Mouse (Mus musculus): ENCODE data around the gene Mrpl54. TPM values are rescaled to one million over a fixed set of nuclear protein-coding genes. Genes with fewer than 3 reads are reported as not detected.

The Mrpl54 gene
- total RNA-seq (2021) (100 to 1,000 TPM; 123 to 131 TPM), polyA plus RNA-seq (2012; rRNA removed) (193 and 221 TPM in 2 replicates)
- long read RNA-seq, transcript Mrpl54-201 (3 exons, 604 nt), result major isoform, 78 of 84 reads
- long read RNA-seq, partial matches to known transcripts, result 4 of 84 reads
- long read RNA-seq, other reads (novel, unspliced or antisense), result 1 of 84 reads

DNA sequence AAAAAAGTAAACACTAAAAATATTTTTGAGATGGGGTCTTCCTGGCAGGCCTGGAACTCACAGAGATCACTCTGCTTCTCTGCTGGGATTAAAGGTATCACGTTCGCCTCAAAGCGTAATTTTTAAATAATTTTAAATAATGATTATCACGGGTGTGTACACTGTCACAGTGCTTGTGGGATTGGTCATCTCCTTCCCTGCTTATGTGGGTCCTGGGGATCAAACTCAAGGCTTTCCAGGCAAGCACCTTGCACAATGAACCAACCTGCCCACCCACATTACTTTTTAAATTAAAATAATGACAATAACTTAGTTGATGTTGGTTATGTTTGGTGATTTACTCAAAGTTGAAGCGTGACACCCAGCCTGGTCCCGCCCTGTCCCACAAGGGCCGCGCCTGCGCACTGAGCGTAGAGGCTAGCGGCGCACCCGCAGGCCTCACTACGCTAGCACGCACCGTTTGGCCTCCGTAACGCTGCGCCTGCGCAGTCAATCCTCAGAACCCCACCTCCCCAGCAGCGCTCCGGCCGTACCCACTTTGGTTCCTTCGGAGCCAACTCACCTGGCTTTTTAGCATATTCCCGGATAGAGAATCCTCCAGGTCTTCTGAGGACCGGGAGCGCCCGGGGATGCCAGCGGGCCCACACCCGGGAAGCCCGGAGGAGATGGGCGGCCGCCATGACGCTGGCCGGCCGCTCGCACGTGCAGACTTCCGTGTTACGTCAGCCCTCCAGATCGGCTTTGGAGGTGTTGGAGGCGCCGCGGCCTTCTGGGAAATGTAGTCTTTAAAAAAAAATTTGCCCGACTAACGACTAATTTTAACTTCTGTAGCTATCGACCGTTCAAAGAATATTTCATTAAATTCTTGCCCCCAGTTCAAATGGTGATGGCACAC lies at the start of gene Mrpl54, which contains the start of gene Apba3:
Gene Mrpl54, minus strand, starts transcription at position 724 of the 895 bp plus-strand sequence.
Gene Apba3, plus strand, starts transcription at position 750 of the 895 bp plus-strand sequence.
- DNase-seq, result peak; percentile 97

DNA sequence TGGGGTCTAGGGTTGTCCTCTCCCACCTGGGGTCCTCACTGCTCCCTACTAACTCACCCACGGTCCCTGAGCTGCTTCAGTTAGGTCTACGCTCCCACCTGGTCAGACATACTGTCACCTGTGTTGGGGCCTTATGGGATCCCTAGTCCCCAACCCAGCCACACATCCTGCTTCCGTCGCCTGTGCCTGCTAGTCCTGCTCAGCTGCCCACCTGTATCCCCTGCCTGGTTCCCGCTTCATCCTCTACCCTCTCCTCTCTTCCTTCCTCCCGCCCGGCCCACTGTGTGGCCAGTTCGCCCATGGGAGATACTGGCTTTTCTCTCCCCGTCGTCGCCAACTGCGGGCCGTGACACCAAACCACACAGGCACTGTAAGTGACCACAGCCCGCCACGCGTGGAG lies 48.9 kb upstream of the Mrpl54 start:
- peak; percentile 10 for DNase-seq

DNA sequence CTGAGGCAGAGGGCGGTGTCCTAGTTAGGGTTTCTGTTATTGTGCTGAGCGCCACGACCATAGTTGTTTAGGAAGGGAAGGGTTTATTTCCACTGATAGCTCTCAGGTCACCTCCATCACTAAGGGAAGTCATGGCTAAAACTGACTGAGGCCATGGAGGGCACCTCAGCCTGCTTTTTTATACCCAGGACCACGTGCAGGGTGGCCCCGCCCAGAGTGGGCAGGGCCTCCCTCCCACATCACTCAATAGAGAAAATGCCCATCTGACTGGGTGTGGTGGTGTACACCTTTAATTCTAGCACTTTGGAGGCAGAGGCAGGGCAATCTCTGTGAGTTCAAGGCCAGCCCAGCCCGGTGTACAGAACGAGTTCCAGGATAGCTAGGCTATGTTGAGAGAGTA lies 47.5 kb upstream of the Mrpl54 start:
- no peak for DNase-seq

DNA sequence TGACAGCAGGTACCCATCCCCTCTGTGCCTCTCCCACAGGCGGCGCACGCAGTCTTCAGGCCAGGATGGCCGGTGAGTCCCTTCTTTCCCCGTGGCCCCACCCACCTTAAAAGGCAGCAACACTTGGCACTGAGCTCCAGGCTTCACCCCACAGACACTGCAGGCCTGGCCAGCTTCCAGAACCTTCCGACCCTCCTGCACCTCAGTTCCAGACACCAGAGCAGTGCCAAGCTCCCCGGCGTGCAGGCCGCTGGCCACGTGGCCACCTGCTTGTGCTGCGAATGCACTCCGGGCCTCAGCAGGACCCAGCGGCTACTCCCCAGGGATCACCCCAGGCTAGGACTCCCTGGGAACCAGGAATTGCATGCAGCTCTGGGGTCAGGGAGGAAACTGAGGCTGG lies 46.8 kb upstream of the Mrpl54 start:
- DNase-seq, result no peak

DNA sequence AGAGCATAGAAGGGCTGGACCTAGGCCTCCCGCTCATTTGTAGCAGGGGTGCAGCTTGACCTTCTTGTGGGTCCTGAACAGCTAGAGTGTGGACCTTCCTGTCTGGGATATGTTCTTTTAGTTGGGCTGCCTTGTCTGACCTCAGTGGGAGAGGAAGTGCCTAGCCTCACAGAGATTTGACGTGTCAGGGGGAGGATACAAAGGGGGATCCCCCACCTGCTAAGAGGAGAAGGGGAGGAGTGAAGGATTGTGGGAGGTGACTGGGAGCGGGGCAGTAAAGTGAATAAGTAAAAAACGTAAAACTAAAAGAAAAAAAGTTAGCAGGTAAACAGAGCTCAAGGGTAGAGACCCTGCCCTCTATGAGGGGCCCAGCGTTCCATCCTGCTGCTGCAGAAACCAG lies 42.8 kb upstream of the Mrpl54 start:
- DNase-seq, result no peak

DNA sequence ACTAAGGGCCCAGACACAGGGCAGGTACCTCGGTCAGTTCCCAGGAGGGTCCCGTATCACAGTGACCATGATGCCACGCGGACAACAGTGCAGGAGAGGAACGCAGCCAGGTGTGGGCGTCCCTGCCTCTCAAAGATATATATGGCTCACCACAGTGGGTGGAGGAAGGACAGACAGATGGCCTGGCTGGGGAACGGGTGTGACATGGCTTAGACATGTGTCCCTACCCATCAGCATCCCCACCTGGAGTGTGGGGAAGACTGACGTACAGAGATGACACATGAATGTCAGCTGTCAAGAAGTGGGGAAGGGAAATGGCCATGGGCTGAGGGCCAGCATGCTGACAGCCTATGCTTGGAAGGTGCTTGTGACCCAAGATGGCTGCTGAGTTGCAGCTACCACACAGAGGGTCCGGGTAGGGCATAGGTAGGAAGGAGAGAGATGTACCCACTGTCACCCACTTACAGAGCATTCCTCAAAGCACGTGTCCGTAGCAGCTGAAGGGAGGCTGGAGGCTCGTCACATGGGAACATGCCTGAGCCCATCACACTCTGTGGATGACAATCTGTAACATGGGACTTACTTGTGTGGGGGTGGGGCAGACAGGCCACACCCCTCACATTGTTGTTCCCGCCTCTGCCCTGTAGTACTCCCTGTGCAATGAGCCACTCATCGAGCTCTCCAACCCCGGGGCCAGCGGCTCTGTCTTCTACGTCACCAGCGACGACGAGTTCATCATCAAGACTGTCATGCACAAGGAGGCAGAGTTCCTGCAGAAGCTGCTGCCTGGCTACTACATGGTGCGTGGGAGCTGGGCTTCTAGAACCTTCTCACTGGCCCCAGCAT lies 40.3 kb upstream of the Mrpl54 start:
- no peak for DNase-seq

DNA sequence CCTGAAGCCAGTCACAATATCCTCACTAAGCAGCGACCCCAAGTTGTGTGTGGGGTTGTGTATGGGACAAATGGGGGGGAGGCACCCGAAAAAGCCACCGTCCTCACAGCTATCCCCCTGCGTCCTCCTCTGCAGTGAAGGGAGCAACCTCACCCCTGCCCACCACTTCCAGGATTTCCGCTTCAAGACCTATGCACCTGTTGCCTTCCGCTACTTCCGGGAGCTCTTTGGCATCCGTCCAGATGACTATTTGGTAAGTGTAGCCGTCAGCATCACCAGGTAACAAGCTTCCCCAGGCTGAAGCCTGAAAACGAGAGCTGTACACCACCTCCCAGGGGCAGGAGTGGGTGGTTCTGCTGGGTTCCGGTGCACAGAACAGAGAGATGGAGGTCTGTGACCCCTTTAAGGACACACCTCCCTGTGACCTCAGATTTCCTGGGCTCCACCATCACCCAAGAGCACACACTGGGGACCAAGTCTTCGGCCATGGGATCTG lies 39.5 kb upstream of the Mrpl54 start:
- no peak for DNase-seq

DNA sequence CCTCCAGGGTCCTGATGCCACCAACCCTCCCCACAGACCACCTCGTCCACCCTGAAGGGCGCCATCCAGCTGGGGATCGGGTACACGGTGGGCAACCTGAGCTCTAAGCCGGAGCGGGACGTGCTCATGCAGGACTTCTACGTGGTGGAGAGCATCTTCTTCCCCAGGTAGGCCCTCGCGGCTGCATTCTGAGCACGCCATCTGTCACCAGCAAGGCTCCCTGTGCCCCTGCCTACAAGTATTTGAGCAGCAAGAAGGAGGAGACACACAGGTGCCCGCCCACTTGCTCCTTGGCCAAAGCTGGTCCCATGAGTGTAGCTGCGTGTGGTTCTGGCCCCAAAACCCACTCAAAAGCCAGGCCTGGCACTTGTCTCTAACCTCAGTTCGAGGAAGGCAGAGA lies 38.9 kb upstream of the Mrpl54 start:
- DNase-seq, result no peak

DNA sequence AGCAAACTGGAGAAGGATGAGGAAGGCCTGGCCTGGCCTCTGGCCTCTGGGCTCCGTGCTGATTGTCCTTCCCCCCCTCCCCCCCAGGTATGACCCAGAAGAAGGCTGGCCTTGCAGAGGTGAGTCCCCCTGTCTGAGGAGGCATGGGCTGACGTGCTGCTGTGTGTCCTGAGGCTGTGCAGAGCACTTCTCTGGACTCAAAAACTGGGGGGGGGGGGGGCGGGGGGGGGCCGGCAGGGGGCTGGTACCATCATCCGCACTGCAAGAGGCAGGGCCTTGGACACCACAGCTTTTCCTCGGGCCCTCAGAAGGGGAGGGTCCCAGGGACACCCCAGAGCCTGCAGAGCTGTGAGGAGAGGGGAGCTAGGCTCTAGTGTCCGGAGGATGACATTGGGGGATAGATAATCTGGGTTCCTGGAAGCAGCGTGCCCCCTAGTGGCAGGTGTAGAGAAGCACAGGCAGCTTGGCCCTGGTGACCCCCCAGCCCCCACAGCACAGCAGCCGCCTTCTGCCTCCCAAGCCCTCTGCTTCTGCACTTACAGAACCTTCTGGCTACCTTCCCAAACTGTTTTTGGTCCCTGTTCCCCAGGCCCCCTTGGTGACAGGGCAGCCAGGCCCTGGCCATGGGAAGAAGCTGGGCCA lies 38.0 kb upstream of the Mrpl54 start:
- peak; percentile 43 for DNase-seq

DNA sequence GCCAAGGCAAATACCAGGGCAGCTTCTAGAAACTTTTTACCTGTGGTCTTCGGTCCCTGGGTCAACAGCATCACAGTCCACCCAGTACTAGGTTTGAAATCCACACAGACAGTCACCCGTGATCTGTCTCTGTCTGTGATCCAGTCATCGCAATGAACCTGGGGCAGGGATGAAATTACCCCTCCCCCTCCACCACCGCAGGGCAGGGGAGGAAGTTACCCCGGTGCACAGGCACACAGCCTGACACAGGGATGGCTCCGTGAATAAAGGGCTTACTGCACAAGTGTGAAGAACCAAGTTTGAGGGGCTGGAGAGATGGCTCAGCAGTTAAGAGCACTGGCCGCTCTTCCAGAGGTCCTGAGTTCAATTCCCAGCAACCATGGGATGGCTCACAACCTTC lies 37.0 kb upstream of the Mrpl54 start:
- DNase-seq, result no peak

DNA sequence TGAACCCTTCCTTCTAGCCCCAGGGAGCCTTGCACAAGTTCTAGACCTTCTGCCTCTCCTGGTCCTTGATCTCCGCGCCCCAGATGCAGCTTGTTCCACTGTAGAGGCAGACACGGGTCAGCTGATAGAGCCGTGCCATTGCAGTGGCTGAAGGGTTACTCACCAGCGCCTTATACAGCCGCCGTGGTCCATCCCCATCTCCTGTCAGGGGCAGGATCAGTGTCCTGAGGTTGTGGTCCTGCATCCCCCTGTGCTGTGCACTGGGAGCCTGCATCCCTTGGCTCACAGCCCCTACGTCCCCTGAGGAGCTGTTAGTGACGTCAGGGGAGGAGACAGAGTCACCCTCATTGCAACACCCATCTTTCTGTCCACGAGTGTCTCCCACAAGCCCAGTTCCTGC lies 36.5 kb upstream of the Mrpl54 start:
- no peak for DNase-seq

DNA sequence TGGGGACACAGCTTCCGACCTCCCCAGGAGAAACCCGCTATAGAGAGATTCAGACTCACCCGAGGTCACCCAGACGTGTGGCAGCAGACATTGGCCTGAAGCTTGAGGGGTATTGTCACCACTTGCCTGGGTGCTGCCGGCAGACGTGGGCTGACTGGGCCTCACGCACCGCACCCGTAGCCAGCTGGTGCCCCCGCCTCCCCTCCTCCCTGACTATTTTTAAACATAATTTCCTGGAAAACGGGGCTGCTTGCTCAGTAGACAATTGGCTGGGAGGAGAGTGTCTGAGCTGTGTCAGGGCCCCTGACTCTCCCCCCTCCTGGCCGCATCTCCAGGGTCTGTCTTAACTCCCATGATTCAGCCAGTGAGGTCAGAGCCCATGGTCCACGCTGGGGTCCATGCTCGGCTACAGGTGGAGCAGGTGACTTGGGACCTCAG lies 36.1 kb upstream of the Mrpl54 start:
- peak; percentile 37 for DNase-seq

DNA sequence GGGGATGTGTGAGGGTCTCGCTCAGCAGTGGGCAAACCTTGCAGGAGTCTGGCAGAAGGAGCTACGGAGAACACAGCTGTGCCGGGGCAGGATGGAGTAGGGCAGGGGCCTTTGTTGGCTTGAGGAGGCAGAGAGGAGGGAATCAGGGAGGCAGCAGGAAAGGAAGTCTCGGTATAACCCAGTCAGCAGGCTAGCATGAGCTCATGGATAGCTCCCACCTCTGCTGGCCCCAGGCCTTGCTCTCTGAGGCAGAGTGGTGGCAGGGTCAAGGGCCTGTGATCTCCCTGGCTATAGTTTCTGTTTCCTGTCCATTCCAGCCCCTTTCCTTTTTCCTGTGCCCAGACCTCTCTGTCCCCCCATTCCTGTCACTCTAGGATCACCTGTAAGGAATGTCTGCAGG lies 35.6 kb upstream of the Mrpl54 start:
- DNase-seq, result peak; percentile 40

DNA sequence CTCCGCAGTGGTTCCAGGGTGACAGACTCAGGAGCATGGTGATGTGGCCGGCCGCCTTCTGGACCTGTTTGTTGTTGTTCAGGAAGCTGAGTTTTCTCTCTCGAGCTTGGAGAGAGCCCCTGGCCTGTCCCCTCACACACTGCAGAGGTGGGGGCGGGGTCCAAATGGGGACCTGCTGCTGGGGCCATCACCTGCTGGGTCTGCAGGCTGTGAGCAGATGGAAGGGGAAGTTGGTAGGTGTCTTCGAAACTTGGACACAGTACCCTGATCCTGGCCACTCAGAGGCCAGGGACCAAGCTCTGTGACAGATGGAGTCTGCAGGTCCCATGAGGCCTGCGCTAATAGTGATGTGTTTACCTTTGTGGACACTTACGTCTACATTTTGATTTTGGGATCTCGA lies 34.6 kb upstream of the Mrpl54 start:
- no peak for DNase-seq

DNA sequence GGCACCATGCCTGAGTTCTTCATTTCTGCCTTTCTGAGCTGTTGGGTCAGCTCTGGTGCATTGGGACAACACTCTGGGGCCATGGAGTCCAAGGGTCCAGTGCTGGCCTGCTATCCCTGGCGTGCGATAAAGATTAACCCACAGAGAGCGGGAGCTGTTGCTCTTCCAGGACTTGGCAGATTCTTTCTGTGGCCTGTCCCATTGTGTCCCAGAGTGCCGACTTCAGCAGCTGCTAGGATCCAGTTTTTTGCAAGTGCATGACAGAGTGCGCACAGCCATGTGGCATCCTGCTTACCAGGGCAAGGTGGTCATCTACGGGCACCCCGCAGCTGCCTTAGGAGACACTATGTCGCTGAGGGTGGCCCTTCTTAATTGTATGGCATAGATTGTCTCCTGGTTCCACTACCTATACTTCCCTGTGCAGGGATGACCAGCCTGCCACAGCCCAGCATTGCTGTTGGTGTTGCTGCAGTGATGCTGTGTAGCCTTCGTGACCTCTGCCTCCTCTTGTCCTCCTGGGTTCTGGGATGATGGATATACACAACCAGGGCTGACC lies 33.7 kb upstream of the Mrpl54 start:
- no peak for DNase-seq

DNA sequence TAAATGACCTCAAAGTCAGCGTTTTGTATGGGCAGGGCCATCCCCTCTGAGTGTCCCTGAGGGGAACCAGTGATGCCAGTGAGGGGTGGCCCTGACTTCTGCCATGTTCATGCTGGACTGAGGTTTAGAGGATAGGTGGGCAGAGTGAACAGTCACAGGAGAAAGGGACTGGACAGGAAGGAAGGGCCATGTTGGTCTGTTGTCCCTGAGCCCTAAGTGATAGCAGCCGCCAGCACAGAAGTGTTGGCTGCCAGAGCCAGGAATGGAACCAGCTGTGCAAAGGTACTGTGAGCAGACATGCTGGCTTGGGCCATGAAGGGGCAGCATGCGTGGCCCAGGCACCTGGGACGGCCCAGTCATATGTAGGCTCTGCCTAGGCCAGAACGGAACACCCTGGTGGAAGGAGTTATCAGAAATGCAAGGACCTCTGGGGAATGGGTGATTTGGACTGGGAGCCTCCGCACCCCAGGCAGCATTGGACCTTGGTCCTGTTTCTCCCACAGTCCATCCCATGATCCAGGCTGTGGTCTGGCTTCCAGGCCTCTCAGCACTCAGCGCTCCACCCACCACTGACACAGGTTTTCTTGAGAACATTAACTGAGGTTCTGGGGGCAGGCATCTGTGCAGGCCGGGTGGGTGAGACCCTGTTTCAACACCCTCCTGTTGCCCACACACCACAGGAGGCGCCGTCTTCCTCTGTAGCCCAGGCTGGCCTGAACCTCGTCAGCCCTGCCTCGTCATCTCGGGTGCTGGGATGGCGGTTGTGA lies 33.0 kb upstream of the Mrpl54 start:
- no peak for DNase-seq

DNA sequence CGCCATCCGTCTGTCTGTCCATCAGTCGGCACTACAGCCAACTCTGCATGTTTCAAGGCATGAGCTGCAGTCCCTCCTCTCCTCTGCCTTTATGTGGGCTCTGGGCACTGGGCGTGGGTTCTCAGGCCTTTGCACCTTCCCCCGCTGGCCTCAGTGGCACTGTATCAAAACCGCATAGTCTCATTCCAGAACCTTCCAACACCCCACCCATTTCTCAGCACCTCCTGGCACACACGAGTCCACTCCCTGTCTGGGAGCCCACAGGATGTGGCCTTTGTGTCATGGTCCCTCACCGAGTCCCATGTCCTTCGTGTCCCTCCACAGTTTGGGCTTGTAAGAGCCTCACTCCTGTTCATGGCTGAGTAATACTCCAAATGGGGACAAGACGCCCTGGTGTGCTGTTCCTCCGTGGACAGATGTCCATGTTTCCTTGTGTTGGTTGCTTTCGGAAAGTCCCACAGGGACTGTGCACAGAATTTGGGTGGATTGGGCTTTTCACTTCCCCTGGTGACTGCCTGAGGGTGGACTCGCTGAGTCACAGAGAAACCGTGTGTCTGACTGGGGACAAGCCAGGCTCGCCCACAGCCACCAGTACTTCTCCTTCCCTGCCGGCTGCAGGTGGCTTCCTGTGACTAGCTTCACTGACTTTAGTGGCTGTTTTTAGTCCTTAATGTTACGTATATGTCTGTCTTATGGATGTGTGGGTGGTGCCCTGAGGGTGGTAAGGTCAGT lies 31.8 kb upstream of the Mrpl54 start:
- no peak for DNase-seq

DNA sequence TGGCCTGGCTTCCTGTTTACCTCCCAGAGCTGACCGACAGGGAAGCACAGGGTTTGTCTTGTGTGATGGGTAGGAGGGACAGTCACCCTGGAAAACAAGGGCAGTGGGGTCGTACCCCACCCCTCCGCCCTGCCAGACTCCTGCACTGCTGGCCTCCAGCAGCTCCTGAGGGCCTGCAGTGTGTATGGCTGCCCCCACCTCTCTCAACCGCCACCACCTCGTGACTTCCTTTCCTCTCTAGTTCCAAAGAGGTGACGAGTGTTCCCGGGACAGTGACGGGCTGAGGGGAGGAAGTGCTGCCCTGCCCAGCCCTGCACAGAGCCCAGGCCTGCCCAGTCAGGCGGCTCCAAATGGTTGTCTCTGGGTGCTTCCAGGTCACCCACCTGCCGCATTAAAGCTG lies 31.1 kb upstream of the Mrpl54 start:
- DNase-seq, result peak; percentile 71

DNA sequence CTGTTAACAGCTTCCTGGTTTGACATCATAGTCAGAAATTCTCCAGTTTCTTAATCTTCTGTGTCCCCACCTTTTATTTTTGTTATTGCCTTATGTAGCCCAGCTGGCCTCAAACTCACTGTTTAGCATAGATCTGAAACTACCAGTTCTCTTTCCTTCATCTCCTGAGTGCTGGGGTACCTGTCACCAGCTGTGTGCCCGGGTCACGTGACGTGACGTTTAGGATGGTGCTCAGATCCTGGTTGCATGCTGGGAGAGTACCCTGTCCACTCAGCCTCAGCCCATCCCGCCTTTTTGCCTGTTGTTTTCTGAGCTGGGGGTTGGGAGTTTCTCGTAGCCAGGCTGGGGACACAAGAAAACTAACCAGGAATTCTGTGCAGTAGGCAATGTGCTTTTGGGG lies 30.5 kb upstream of the Mrpl54 start:
- DNase-seq, result no peak

DNA sequence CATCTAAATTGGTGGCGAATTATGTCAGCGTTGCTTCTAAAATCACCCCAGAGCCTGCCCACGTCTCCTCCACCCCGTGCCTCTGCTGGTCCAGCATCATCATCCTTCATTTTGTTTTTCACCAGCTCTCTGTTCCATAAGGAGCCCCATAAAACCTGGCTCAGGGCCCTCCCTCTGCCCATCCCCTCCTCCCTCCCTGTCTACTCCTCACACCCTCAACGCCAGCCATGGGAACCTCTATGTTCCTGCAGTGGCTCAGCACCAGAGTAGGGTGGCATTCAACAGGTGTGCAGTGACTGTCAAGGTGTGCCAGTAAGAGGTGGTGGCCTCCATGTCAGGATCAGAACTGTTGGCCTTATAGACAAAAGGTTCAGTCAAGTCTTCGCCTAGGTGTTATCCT lies 28.5 kb upstream of the Mrpl54 start:
- no peak for DNase-seq

All from adrenal gland, adult 2 months (tissue).